Mouse (Mus musculus) heart, embryonic 11.5 days (tissue): ENCODE measurements at regions not wholly inside any gene's neighbourhood (a gene's known extent, or its start where the extent isn't known, plus 50 kb on each side); places are given as distances from the start of the nearest gene placed in this dataset.

ENCODE experiments used
- ATAC-seq: fragments of 200-750 bp; cut with Nextera tagmentation; replicated peaks from 2 replicates; pipeline ENCODE4 v1.8.0; 2017; ENCODE audit warnings: moderate library complexity; ENCODE audit not compliant: insufficient number of reproducible peaks, low FRiP score, low TSS enrichment
- H3K27ac ChIP-seq: fragments of 300-500 bp; sonication (generic); 2 replicates; pipeline ENCODE4 v1.5.1; 2014; ENCODE audit warnings: mild to moderate bottlenecking, low read depth, low read length
- H3K27me3 ChIP-seq: fragments of 300-500 bp; sonication (generic); 2 replicates; pipeline ENCODE4 v1.6.1; 2014; ENCODE audit warnings: mild to moderate bottlenecking, low read length, mixed read lengths; ENCODE audit not compliant: control insufficient read depth, insufficient read depth
- H3K36me3 ChIP-seq: fragments of 300-500 bp; sonication (generic); 2 replicates; pipeline ENCODE4 v1.6.1; 2014; ENCODE audit warnings: mild to moderate bottlenecking, low read length, moderate library complexity, mixed read lengths; ENCODE audit not compliant: control insufficient read depth, insufficient read depth
- H3K4me1 ChIP-seq: fragments of 300-500 bp; sonication (generic); 2 replicates; pipeline ENCODE4 v1.6.1; 2014; ENCODE audit warnings: low read length; ENCODE audit not compliant: control insufficient read depth, insufficient read depth
- H3K4me2 ChIP-seq: fragments of 300-500 bp; sonication (generic); 2 replicates; pipeline ENCODE4 v1.6.1; 2014; ENCODE audit warnings: mild to moderate bottlenecking, moderate library complexity
- H3K4me3 ChIP-seq: fragments of 300-500 bp; sonication (generic); 2 replicates; pipeline ENCODE4 v1.5.1; 2014; ENCODE audit warnings: low read depth, low read length
- H3K9ac ChIP-seq: fragments of 300-500 bp; sonication (generic); 2 replicates; pipeline ENCODE4 v1.6.1; 2014; ENCODE audit warnings: mild to moderate bottlenecking, low read depth, low read length, moderate library complexity
- H3K9me3 ChIP-seq: fragments of 300-500 bp; sonication (generic); replicated peaks from 2 replicates; pipeline ENCODE4 v1.6.1; 2016; ENCODE audit warnings: low read length; ENCODE audit not compliant: control insufficient read depth
- WGBS: fragments of 180-500 bp; shearing (Covaris S2); extraction: QIAGEN DNeasy Blood & Tissue Kit; methylation state at CpG from one replicate; pipeline ENCODE4 v1.1.7; 2014; ENCODE audit not compliant: insufficient replicate concordance; 5-methylcytosine and 5-hydroxymethylcytosine counted together

GRCm38 (mm10) chr15:25468478-25468877, 54.9 kb upstream of the Basp1 start:
- Histone ChIP-seq H3K4me2 (no peak overlapping the region), H3K4me1 (no peaks in the 10 kb centered on the region), H3K9ac (no peak overlapping the region), H3K9me3 (no peaks in the 10 kb centered on the region), H3K27ac (no peak overlapping the region), H3K27me3 (no peaks in the 10 kb centered on the region), H3K4me3 (no peak overlapping the region), H3K36me3 (no peaks in the 10 kb centered on the region)
- 59% methylated on average over 2 of the region's 2 CpGs for WGBS
- ATAC-seq = no peak

- no peaks in the 10 kb centered on the region for H3K27me3 ChIP-seq
- no peak overlapping the region for H3K4me2 ChIP-seq
- 61% methylated on average over 16 of the region's 16 CpGs for WGBS
- H3K9me3 ChIP-seq = no peaks in the 10 kb centered on the region
- no peaks in the 10 kb centered on the region for H3K4me1 ChIP-seq
- ATAC-seq = no peak
- no peak overlapping the region for H3K27ac ChIP-seq
- no peak overlapping the region for H3K9ac ChIP-seq
- no peaks in the 10 kb centered on the region for H3K36me3 ChIP-seq
- no peak overlapping the region for H3K4me3 ChIP-seq
Observed at GRCm38 (mm10) chr15:25469185-25469845, 55.8 kb upstream of the Basp1 start.

- Histone ChIP-seq H3K9ac (no peak overlapping the region), H3K27me3 (no peaks in the 10 kb centered on the region), H3K36me3 (no peaks in the 10 kb centered on the region), H3K4me1 (no peaks in the 10 kb centered on the region), H3K27ac (no peak overlapping the region), H3K4me2 (no peak overlapping the region), H3K4me3 (no peak overlapping the region), H3K9me3 (no peaks in the 10 kb centered on the region)
- no peak for ATAC-seq
- 69% methylated on average over 5 of the region's 5 CpGs for WGBS
Observed at GRCm38 (mm10) chr15:25471331-25471730, 57.8 kb upstream of the Basp1 start.

GRCm38 (mm10) chr15:25473201-25473710, 59.7 kb upstream of the Basp1 start:
- Histone ChIP-seq H3K27ac (no peak overlapping the region), H3K4me2 (no peak overlapping the region), H3K4me3 (no peak overlapping the region), H3K9ac (no peak overlapping the region), H3K27me3 (no peaks in the 10 kb centered on the region), H3K9me3 (no peaks in the 10 kb centered on the region), H3K36me3 (no peaks in the 10 kb centered on the region), H3K4me1 (no peaks in the 10 kb centered on the region)
- WGBS = 85% methylated on average over 3 of the region's 3 CpGs
- ATAC-seq = no peak

- H3K27ac ChIP-seq = no peak overlapping the region
- H3K27me3 ChIP-seq = no peaks in the 10 kb centered on the region
- H3K9me3 ChIP-seq = no peaks in the 10 kb centered on the region
- no peak overlapping the region for H3K4me2 ChIP-seq
- WGBS = 86% methylated on average over 3 of the region's 3 CpGs
- no peak overlapping the region for H3K4me3 ChIP-seq
- no peaks in the 10 kb centered on the region for H3K36me3 ChIP-seq
- H3K9ac ChIP-seq = no peak overlapping the region
- no peak for ATAC-seq
- H3K4me1 ChIP-seq = no peaks in the 10 kb centered on the region
Observed at GRCm38 (mm10) chr15:25474096-25474495, 60.5 kb upstream of the Basp1 start.

- 0 out of 2 replicates have a peak, but pooled peaks cover 2% of the 10 kb centered on the region for H3K27me3 ChIP-seq
- no peaks in the 10 kb centered on the region for H3K4me1 ChIP-seq
- no peaks in the 10 kb centered on the region for H3K9me3 ChIP-seq
- 59% methylated on average over 3 of the region's 3 CpGs for WGBS
- ATAC-seq = no peak
- H3K36me3 ChIP-seq = no peaks in the 10 kb centered on the region
- H3K27ac ChIP-seq = no peak overlapping the region
- H3K9ac ChIP-seq = no peak overlapping the region
- no peak overlapping the region for H3K4me2 ChIP-seq
- no peak overlapping the region for H3K4me3 ChIP-seq
Observed at GRCm38 (mm10) chr15:25482586-25482985, 69.0 kb upstream of the Basp1 start.

- Histone ChIP-seq H3K9me3 (no peaks in the 10 kb centered on the region), H3K27ac (no peak overlapping the region), H3K36me3 (no peaks in the 10 kb centered on the region), H3K4me2 (no peak overlapping the region), H3K9ac (no peak overlapping the region), H3K4me3 (no peak overlapping the region), H3K4me1 (no peaks in the 10 kb centered on the region), H3K27me3 (no peaks in the 10 kb centered on the region)
- WGBS = 76% methylated on average over 9 of the region's 9 CpGs
- no peak for ATAC-seq
Observed at GRCm38 (mm10) chr15:25485372-25485771, 71.8 kb upstream of the Basp1 start.

- no peak for ATAC-seq
- H3K9ac ChIP-seq = no peak overlapping the region
- H3K36me3 ChIP-seq = no peaks in the 10 kb centered on the region
- no peaks in the 10 kb centered on the region for H3K9me3 ChIP-seq
- H3K4me1 ChIP-seq = no peaks in the 10 kb centered on the region
- no peak overlapping the region for H3K4me2 ChIP-seq
- 73% methylated on average over 7 of the region's 7 CpGs for WGBS
- no peak overlapping the region for H3K27ac ChIP-seq
- no peaks in the 10 kb centered on the region for H3K27me3 ChIP-seq
- H3K4me3 ChIP-seq = no peak overlapping the region
Observed at GRCm38 (mm10) chr15:25486158-25486557, 72.6 kb upstream of the Basp1 start.

- no peak for ATAC-seq
- Histone ChIP-seq H3K27ac (no peak overlapping the region), H3K4me3 (no peak overlapping the region), H3K36me3 (no peaks in the 10 kb centered on the region), H3K9me3 (no peaks in the 10 kb centered on the region), H3K4me2 (no peak overlapping the region), H3K4me1 (no peaks in the 10 kb centered on the region), H3K27me3 (no peaks in the 10 kb centered on the region), H3K9ac (no peak overlapping the region)
- WGBS = 71% methylated on average over 6 of the region's 6 CpGs
Observed at GRCm38 (mm10) chr15:25489804-25490203, 76.2 kb upstream of the Basp1 start.
